Mouse (Mus musculus) MEL (cell line): Measurements from ENCODE around the gene Osbpl10. TPM values are rescaled to one million over a fixed set of nuclear protein-coding genes. Genes with fewer than 3 reads are reported as not detected.

ENCODE experiments used
- DNase-seq: peaks from one replicate; pipeline ENCODE4 v3.0.0; 2011; ENCODE audit warnings: low read depth, low spot score
- H3K27ac ChIP-seq: 2 replicates; pipeline ENCODE4 v1.5.1; 2012; ENCODE audit warnings: low read depth, mild to moderate bottlenecking, control low read depth, low read length, moderate library complexity; ENCODE audit not compliant: control insufficient read depth
- H3K27me3 ChIP-seq, 2 experiments: fragments of 150-350 bp in 1 of 2; sonication (generic) in 1 of 2; 2 replicates each; pipeline ENCODE4 v1.6.1; 2012; ENCODE audit warnings: low read length in 2 of 2, mild to moderate bottlenecking in 2 of 2, improper control_type of control experiment in 1 of 2, moderate library complexity in 1 of 2; ENCODE audit not compliant: insufficient read depth in 2 of 2, control insufficient read depth in 1 of 2
- H3K36me3 ChIP-seq, 2 experiments: 2 replicates each; pipeline ENCODE4 v1.6.1; 2012 to 2014; ENCODE audit warnings: low read length in 2 of 2, improper control_type of control experiment in 1 of 2, inconsistent platforms in 1 of 2, mild to moderate bottlenecking in 1 of 2; ENCODE audit not compliant: insufficient read depth in 2 of 2, control insufficient read depth in 1 of 2
- H3K4me1 ChIP-seq, 2 experiments: fragments of 150-350 bp in 1 of 2; sonication (generic) in 1 of 2; 2 replicates each; pipeline ENCODE4 v1.6.1; 2012; ENCODE audit warnings: low read length in 2 of 2, improper control_type of control experiment in 1 of 2, mild to moderate bottlenecking in 1 of 2; ENCODE audit not compliant: insufficient read depth in 2 of 2, control insufficient read depth in 1 of 2
- H3K4me3 ChIP-seq, 2 experiments: fragments of 150-350 bp in 1 of 2; sonication (generic) in 1 of 2; 2 replicates each; pipeline ENCODE4 v1.5.1; 2012; ENCODE audit warnings: low read depth in 2 of 2, low read length in 2 of 2, mild to moderate bottlenecking in 2 of 2, moderate library complexity in 2 of 2, control low read depth in 1 of 2, improper control_type of control experiment in 1 of 2; ENCODE audit not compliant: control insufficient read depth in 1 of 2, insufficient read depth in 1 of 2
- H3K79me2 ChIP-seq: 2 replicates; pipeline ENCODE4 v1.6.1; 2012; ENCODE audit warnings: mild to moderate bottlenecking, low read length, moderate library complexity; ENCODE audit not compliant: control insufficient read depth, poor library complexity, insufficient read depth
- H3K9ac ChIP-seq: 2 replicates; pipeline ENCODE4 v1.6.1; 2012; ENCODE audit warnings: low read depth, mild to moderate bottlenecking, control low read depth, low read length, moderate library complexity; ENCODE audit not compliant: control insufficient read depth, poor library complexity, severe bottlenecking
- H3K9me3 ChIP-seq: fragments of 150-350 bp; sonication (generic); replicated peaks from 2 replicates; pipeline ENCODE4 v1.6.1; 2012; ENCODE audit warnings: mild to moderate bottlenecking, low read length, improper control_type of control experiment, moderate library complexity; ENCODE audit not compliant: insufficient read depth
- BHLHE40 ChIP-seq: IDR thresholded peaks from 2 replicates; pipeline ENCODE4 v1.6.1; 2012; ENCODE audit warnings: low read depth, mild to moderate bottlenecking, inconsistent platforms, low read length, improper control_type of control experiment, borderline replicate concordance
- CHD1 ChIP-seq: IDR thresholded peaks from 2 replicates; pipeline ENCODE4 v1.6.1; 2012; ENCODE audit warnings: low read depth, mild to moderate bottlenecking, inconsistent platforms, low read length, improper control_type of control experiment
- ELF1 ChIP-seq: IDR thresholded peaks from 2 replicates; pipeline ENCODE4 v1.6.1; 2014; ENCODE audit warnings: low read depth, mild to moderate bottlenecking, inconsistent platforms, low read length, improper control_type of control experiment, moderate library complexity
- ETS1 ChIP-seq: IDR thresholded peaks from 2 replicates; pipeline ENCODE4 v1.6.1; 2012; ENCODE audit warnings: low read depth, mild to moderate bottlenecking, inconsistent platforms, low read length, improper control_type of control experiment, moderate library complexity
- GABPA ChIP-seq: IDR thresholded peaks from 2 replicates; pipeline ENCODE4 v1.6.1; 2012; ENCODE audit warnings: low read depth, mild to moderate bottlenecking, inconsistent platforms, low read length, improper control_type of control experiment, moderate library complexity
- GATA1 ChIP-seq: IDR thresholded peaks from 2 replicates; pipeline ENCODE4 v1.6.1; 2011; ENCODE audit warnings: low read depth, low read length, improper control_type of control experiment
- HCFC1 ChIP-seq: IDR thresholded peaks from 2 replicates; pipeline ENCODE4 v1.6.1; 2012; ENCODE audit warnings: low read depth, mild to moderate bottlenecking, inconsistent platforms, low read length, improper control_type of control experiment, moderate library complexity
- KAT2A ChIP-seq: conservative IDR thresholded peaks from 2 replicates; pipeline ENCODE4 v1.6.1; 2012; ENCODE audit warnings: low read depth, low read length, improper control_type of control experiment, inconsistent platforms
- MAX ChIP-seq: IDR thresholded peaks from 2 replicates; pipeline ENCODE4 v1.6.1; 2011; ENCODE audit warnings: low read length, improper control_type of control experiment
- MAZ ChIP-seq: IDR thresholded peaks from 2 replicates; pipeline ENCODE4 v1.6.1; 2012; ENCODE audit warnings: low read depth, mild to moderate bottlenecking, inconsistent platforms, low read length, improper control_type of control experiment
- MYB ChIP-seq: IDR thresholded peaks from 2 replicates; pipeline ENCODE4 v1.6.1; 2011; ENCODE audit warnings: mild to moderate bottlenecking, low read depth, low read length, improper control_type of control experiment
- NRF1 ChIP-seq: IDR thresholded peaks from 2 replicates; pipeline ENCODE4 v1.6.1; 2014; ENCODE audit warnings: low read depth, mild to moderate bottlenecking, inconsistent platforms, low read length, improper control_type of control experiment, moderate library complexity; ENCODE audit not compliant: poor library complexity, insufficient read depth, severe bottlenecking
- POLR2A ChIP-seq, 2 experiments: IDR thresholded peaks; 2 replicates each; pipeline ENCODE4 v1.6.1; 2011 to 2012; ENCODE audit warnings: low read length in 2 of 2, mild to moderate bottlenecking in 2 of 2, control low read depth in 1 of 2, improper control_type of control experiment in 1 of 2, low read depth in 1 of 2, moderate library complexity in 1 of 2; ENCODE audit not compliant: control insufficient read depth in 1 of 2, insufficient read depth in 1 of 2, poor library complexity in 1 of 2
- SIN3A ChIP-seq: IDR thresholded peaks from 2 replicates; pipeline ENCODE4 v1.6.1; 2012; ENCODE audit warnings: low read length, improper control_type of control experiment, inconsistent platforms
- SMC3 ChIP-seq: IDR thresholded peaks from 2 replicates; pipeline ENCODE4 v1.6.1; 2011; ENCODE audit warnings: low read depth, low read length, improper control_type of control experiment
- TAL1 ChIP-seq: IDR thresholded peaks from 2 replicates; pipeline ENCODE4 v1.6.1; 2012; ENCODE audit warnings: mild to moderate bottlenecking, inconsistent platforms, low read length, moderate library complexity, mixed read lengths
- TCF12 ChIP-seq: IDR thresholded peaks from 2 replicates; pipeline ENCODE4 v1.6.1; 2014; ENCODE audit warnings: low read depth, mild to moderate bottlenecking, inconsistent platforms, low read length, improper control_type of control experiment, moderate library complexity
- UBTF ChIP-seq: IDR thresholded peaks from 2 replicates; pipeline ENCODE4 v1.6.1; 2012; ENCODE audit warnings: low read depth, mild to moderate bottlenecking, inconsistent platforms, low read length, improper control_type of control experiment, moderate library complexity, borderline replicate concordance; ENCODE audit not compliant: insufficient read depth
- USF1 ChIP-seq: IDR thresholded peaks from 2 replicates; pipeline ENCODE4 v1.6.1; 2014; ENCODE audit warnings: low read depth, mild to moderate bottlenecking, inconsistent platforms, low read length, improper control_type of control experiment, moderate library complexity
- USF2 ChIP-seq, 2 experiments: IDR thresholded peaks; 2 replicates each; pipeline ENCODE4 v1.6.1; 2011 to 2012; ENCODE audit warnings: improper control_type of control experiment in 2 of 2, low read length in 2 of 2, borderline replicate concordance in 1 of 2, inconsistent platforms in 1 of 2, low read depth in 1 of 2, mild to moderate bottlenecking in 1 of 2; ENCODE audit not compliant: insufficient read depth in 1 of 2
- ZMIZ1 ChIP-seq: IDR thresholded peaks from 2 replicates; pipeline ENCODE4 v1.6.1; 2012; ENCODE audit warnings: low read depth, mild to moderate bottlenecking, inconsistent platforms, low read length, improper control_type of control experiment, moderate library complexity
- polyA plus RNA-seq, 2 experiments: library from polyadenylated mRNA; stranded (reverse) in 1 of 2; unstranded in 1 of 2; fragments of >175 nt in 1 of 2; fragments of >200 nt in 1 of 2; gene quantifications; 2 replicates each; pipeline versions ENCODE4 v1.2.1 to v1.2.4; 2012; ENCODE audit warnings: low replicate concordance in 2 of 2, low read depth in 1 of 2; ENCODE audit not compliant: insufficient read length in 2 of 2, insufficient read depth in 1 of 2, missing spikeins in 1 of 2
- total RNA-seq: library from RNA; depleted of rRNA; stranded (reverse); fragments of 300-350 nt; gene quantifications from 2 replicates; pipeline ENCODE4 v1.2.3, GENCODE M21; 2012

Osbpl10 gene
- total and polyA plus RNA-seq, 3 experiments, result not detected

DNA sequence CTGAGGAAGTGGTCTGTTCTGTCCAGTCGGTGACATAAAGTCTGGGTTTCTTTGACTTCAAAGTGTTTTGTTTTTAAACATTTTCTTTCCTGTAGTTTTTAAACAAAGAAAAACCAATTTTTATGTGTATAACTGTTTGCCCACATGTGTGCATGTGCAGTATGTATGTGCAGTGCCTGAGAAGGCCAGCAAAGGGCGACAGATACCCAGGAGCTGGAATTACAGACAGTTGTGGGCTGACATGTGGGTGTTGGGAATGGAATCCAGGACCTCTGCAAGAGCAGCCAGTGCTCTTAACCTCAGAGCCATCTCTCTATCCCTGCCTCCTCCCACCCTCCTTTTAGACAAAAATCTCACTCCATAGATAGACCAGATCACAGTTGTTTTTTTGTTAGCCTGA is 14.2 kb downstream of the Osbpl10 start:
- Histone ChIP-seq H3K27me3 (no peaks in the 10 kb centered on the region), H3K9me3 (no peaks in the 10 kb centered on the region), H3K79me2 (no peaks in the 10 kb centered on the region), H3K4me1 (no peaks in the 10 kb centered on the region), H3K36me3 (no peaks in the 10 kb centered on the region), H3K9ac (no peak overlapping the region), H3K27ac (no peak overlapping the region), H3K4me3 (no peak overlapping the region)
- no peak for DNase-seq
- TF ChIP-seq BHLHE40, result no peak
- TF ChIP-seq MAX, result no peak
- no peak for TF ChIP-seq TCF12
- no peak for TF ChIP-seq SIN3A
- TF ChIP-seq ETS1, result no peak
- no peak for TF ChIP-seq USF1
- no peak for TF ChIP-seq NRF1

DNA sequence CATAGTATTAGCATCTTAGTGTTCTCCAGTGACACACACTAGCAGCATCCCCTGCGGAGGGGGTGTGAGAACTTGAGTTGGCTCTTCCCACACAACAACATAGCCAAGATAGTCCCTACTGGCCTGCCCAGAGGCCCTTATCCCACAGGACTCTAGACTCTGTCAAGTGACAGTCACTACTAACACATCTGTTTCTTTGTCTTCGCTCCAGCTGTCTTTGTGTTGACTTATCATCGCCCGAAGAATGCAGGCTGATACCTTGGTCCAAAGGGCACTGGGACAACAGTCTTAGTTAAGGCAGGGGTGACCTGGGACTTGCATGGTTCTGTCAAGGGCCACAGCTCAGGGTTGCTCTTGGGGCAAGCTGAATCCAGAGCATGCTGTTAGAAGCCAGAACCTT is 16.9 kb downstream of the Osbpl10 start:
- H3K27ac ChIP-seq, result no peak overlapping the region
- no peaks in the 10 kb centered on the region for H3K4me1 ChIP-seq
- no peak overlapping the region for H3K4me3 ChIP-seq
- TF ChIP-seq GATA1 (no peak), MAZ (no peak), CHD1 (no peak), GABPA (no peak), HCFC1 (no peak), USF1 (no peak), BHLHE40 (no peak), TCF12 (no peak), TAL1 (no peak), SMC3 (no peak), MYB (no peak), KAT2A (no peak), POLR2A (IDR thresholded peaks at IDR 0.05; ENCODE audit: control insufficient read depth in 1 of 2, insufficient read depth in 1 of 2, low read depth in 1 of 2, low read length in 2 of 2, poor library complexity in 1 of 2) (no peak), USF2 (IDR thresholded peaks at IDR 0.05; ENCODE audit: borderline replicate concordance in 1 of 2, insufficient read depth in 1 of 2, low read depth in 1 of 2, low read length in 2 of 2) (no peak), ELF1 (no peak), ZMIZ1 (no peak), UBTF (no peak)
- no peak overlapping the region for H3K9ac ChIP-seq
- H3K27me3 ChIP-seq, result no peaks in the 10 kb centered on the region
- no peaks in the 10 kb centered on the region for H3K36me3 ChIP-seq
- H3K79me2 ChIP-seq, result no peaks in the 10 kb centered on the region
- no peak for DNase-seq
- no peaks in the 10 kb centered on the region for H3K9me3 ChIP-seq
